Mouse (Mus musculus) MEL (cell line): ENCODE results near the gene Cbr1.

Experiments used
- CTCF ChIP-seq, 3 experiments: IDR thresholded peaks in 2 of 3; conservative IDR thresholded peaks in 1 of 3; 2 replicates each; pipeline ENCODE4 v1.5.1; 2011 to 2012; ENCODE audit warnings: low read length in 3 of 3, low read depth in 2 of 3, mild to moderate bottlenecking in 2 of 3, improper control_type of control experiment in 1 of 3, inconsistent platforms in 1 of 3, mixed read lengths in 1 of 3, moderate library complexity in 1 of 3; ENCODE audit not compliant: control insufficient read depth in 1 of 3, insufficient read depth in 1 of 3, poor library complexity in 1 of 3, severe bottlenecking in 1 of 3
- MXI1 ChIP-seq: IDR thresholded peaks from 2 replicates; pipeline ENCODE4 v1.6.1; 2011; ENCODE audit warnings: mild to moderate bottlenecking, low read depth, low read length, improper control_type of control experiment
- POLR2A ChIP-seq, 2 experiments: IDR thresholded peaks; 2 replicates each; pipeline ENCODE4 v1.6.1; 2011 to 2012; ENCODE audit warnings: low read length in 2 of 2, mild to moderate bottlenecking in 2 of 2, control low read depth in 1 of 2, improper control_type of control experiment in 1 of 2, low read depth in 1 of 2, moderate library complexity in 1 of 2; ENCODE audit not compliant: control insufficient read depth in 1 of 2, insufficient read depth in 1 of 2, poor library complexity in 1 of 2
- SMC3 ChIP-seq: IDR thresholded peaks from 2 replicates; pipeline ENCODE4 v1.6.1; 2011; ENCODE audit warnings: low read depth, low read length, improper control_type of control experiment
- TAL1 ChIP-seq: IDR thresholded peaks from 2 replicates; pipeline ENCODE4 v1.6.1; 2012; ENCODE audit warnings: mild to moderate bottlenecking, inconsistent platforms, low read length, moderate library complexity, mixed read lengths

GRCm38 (mm10) chr16:93609796-93610195, 4.1 kb downstream of the Cbr1 start:
- TF ChIP-seq CTCF (IDR thresholded peaks at IDR 0.05 in 2 of 3, conservative IDR thresholded peaks at IDR 0.05 in 1 of 3; ENCODE audit: control insufficient read depth in 1 of 3, insufficient read depth in 1 of 3, low read depth in 2 of 3, low read length in 3 of 3, poor library complexity in 1 of 3, severe bottlenecking in 1 of 3) (no peak), POLR2A (IDR thresholded peaks at IDR 0.05; ENCODE audit: control insufficient read depth in 1 of 2, insufficient read depth in 1 of 2, low read depth in 1 of 2, low read length in 2 of 2, poor library complexity in 1 of 2) (no peak), SMC3 (no peak), TAL1 (no peak), MXI1 (no peak)
